Mouse (Mus musculus) testis, adult 2 months (tissue): ENCODE results near the gene Mras. TPM values are rescaled to one million over a fixed set of nuclear protein-coding genes. Genes with fewer than 3 reads are reported as not detected.

Experiments used
- H3K27ac ChIP-seq: fragments of 200-500 bp; 2 replicates; pipeline ENCODE4 v1.5.1; 2012; ENCODE audit warnings: low read depth, low read length; ENCODE audit not compliant: control insufficient read depth, insufficient read depth
- H3K27me3 ChIP-seq: fragments of 200-500 bp; 2 replicates; pipeline ENCODE4 v1.6.1; 2012; ENCODE audit warnings: mild to moderate bottlenecking, low read length, moderate library complexity; ENCODE audit not compliant: control insufficient read depth, insufficient read depth
- H3K36me3 ChIP-seq: fragments of 200-500 bp; 2 replicates; pipeline ENCODE4 v1.6.1; 2012; ENCODE audit warnings: mild to moderate bottlenecking, low read length; ENCODE audit not compliant: control insufficient read depth, insufficient read depth
- H3K4me1 ChIP-seq: fragments of 200-500 bp; 2 replicates; pipeline ENCODE4 v1.6.1; 2012; ENCODE audit warnings: low read length; ENCODE audit not compliant: control insufficient read depth, insufficient read depth
- H3K4me3 ChIP-seq: fragments of 200-500 bp; 2 replicates; pipeline ENCODE4 v1.5.1; 2012; ENCODE audit warnings: low read depth, mild to moderate bottlenecking, low read length, moderate library complexity, mixed read lengths; ENCODE audit not compliant: control insufficient read depth
- CTCF ChIP-seq: fragments of 200-500 bp; IDR thresholded peaks from 2 replicates; pipeline ENCODE4 v1.5.1; 2012; ENCODE audit warnings: low read depth, mild to moderate bottlenecking, inconsistent platforms, low read length, moderate library complexity; ENCODE audit not compliant: control insufficient read depth, insufficient read depth, insufficient replicate concordance
- POLR2A ChIP-seq: fragments of 200-500 bp; IDR thresholded peaks from 2 replicates; pipeline ENCODE4 v1.6.1; 2012; ENCODE audit warnings: low read depth, mild to moderate bottlenecking, inconsistent platforms, low read length, moderate library complexity; ENCODE audit not compliant: control insufficient read depth
- polyA plus RNA-seq: library from polyadenylated mRNA; depleted of rRNA; stranded (reverse); fragments of >200 nt; gene quantifications from 2 replicates; pipeline ENCODE4 v1.2.3, GENCODE M21; 2012

Mras gene
- polyA plus RNA-seq, 1 experiment: 17.2 TPM

GRCm38 (mm10) chr9:99451161-99451560 is 14.0 kb upstream of the Mras start, which contains the start of gene Nme9:
Gene Nme9, plus strand, starts transcription at chr9:99451475.
- H3K4me3 ChIP-seq: no peak within 1 kb of the TSS
- no peaks in the 10 kb centered on the region for H3K36me3 ChIP-seq
- H3K27ac ChIP-seq: no peak within 1 kb of the TSS
- TF ChIP-seq POLR2A (no peak), CTCF (no peak)
- peaks cover 2% of the 10 kb centered on the region; the same call in 1 of the 2 replicates for H3K4me1 ChIP-seq
- H3K27me3 ChIP-seq: no peaks in the 10 kb centered on the region

GRCm38 (mm10) chr9:99449886-99450647 is 12.9 kb upstream of the Mras start:
- H3K4me1 ChIP-seq: peaks cover 2% of the 10 kb centered on the region
- H3K4me3 ChIP-seq: no peak overlapping the region
- TF ChIP-seq CTCF (no peak; the same call in 1 of the 2 replicates), POLR2A (no peak)
- H3K27me3 ChIP-seq: no peaks in the 10 kb centered on the region
- no peak overlapping the region for H3K27ac ChIP-seq
- no peaks in the 10 kb centered on the region for H3K36me3 ChIP-seq

- TF ChIP-seq CTCF (no peak), POLR2A (no peak)
- Histone ChIP-seq H3K36me3 (no peaks in the 10 kb centered on the region), H3K4me1 (peaks cover 4% of the 10 kb centered on the region), H3K4me3 (no peak overlapping the region), H3K27me3 (no peaks in the 10 kb centered on the region), H3K27ac (no peak overlapping the region)
These were observed 10.1 kb upstream of the Mras start for GRCm38 (mm10) chr9:99447323-99447722.

GRCm38 (mm10) chr9:99446259-99446658 is 9.1 kb upstream of the Mras start:
- Histone ChIP-seq H3K27ac (no peak overlapping the region), H3K4me1 (peaks cover 4% of the 10 kb centered on the region), H3K27me3 (no peaks in the 10 kb centered on the region), H3K4me3 (no peak overlapping the region), H3K36me3 (no peaks in the 10 kb centered on the region)
- TF ChIP-seq CTCF (no peak), POLR2A (no peak)

GRCm38 (mm10) chr9:99444590-99445178 is 7.5 kb upstream of the Mras start:
- no peak for TF ChIP-seq POLR2A
- peak; percentile 21; the same call in 1 of the 2 replicates for TF ChIP-seq CTCF
- Histone ChIP-seq H3K27ac (no peak overlapping the region), H3K4me3 (no peak overlapping the region), H3K27me3 (no peaks in the 10 kb centered on the region), H3K4me1 (peaks cover 2% of the 10 kb centered on the region), H3K36me3 (no peaks in the 10 kb centered on the region)

GRCm38 (mm10) chr9:99441647-99442433 is 4.7 kb upstream of the Mras start:
- TF ChIP-seq POLR2A (no peak), CTCF (no peak)
- Histone ChIP-seq H3K4me3 (no peak overlapping the region), H3K4me1 (peaks cover 3% of the 10 kb centered on the region), H3K36me3 (no peaks in the 10 kb centered on the region), H3K27ac (no peak overlapping the region), H3K27me3 (no peaks in the 10 kb centered on the region)

- Histone ChIP-seq H3K36me3 (no peaks in the 10 kb centered on the region), H3K4me1 (peaks cover 5% of the 10 kb centered on the region)
- no peak for TF ChIP-seq CTCF
- no peak for TF ChIP-seq POLR2A
These were observed 3.8 kb upstream of the Mras start for GRCm38 (mm10) chr9:99440941-99441340.

More at GRCm38 (mm10) chr9:99440941-99441340, 3.8 kb upstream of the Mras start:
- Histone ChIP-seq H3K27me3 (no peaks in the 10 kb centered on the region), H3K4me3 (no peak overlapping the region), H3K27ac (no peak overlapping the region)
